Mouse (Mus musculus) left cerebral cortex, postnatal 14 days (tissue): ENCODE data around the gene Gm45140. TPM values are rescaled to one million over a fixed set of nuclear protein-coding genes. Genes with fewer than 3 reads are reported as not detected.
"Not testable (repeated sequence)": the region's sequence is repeated elsewhere in the genome, so short reads cannot be mapped to it uniquely, and the experiment has no call there.

Experiments
- DNase-seq, 2 experiments: peaks; one replicate each; pipeline ENCODE4 v3.0.0; 2021 to 2022; ENCODE audit warnings: low spot score in 2 of 2, mixed read lengths in 1 of 2
- intact Hi-C: fragments of 180-260 bp; cut with DNase I; formaldehyde crosslinking; loops from one replicate; pipeline ENCODE4 v1.15.1; 2025
- total RNA-seq, 2 experiments: library from RNA; stranded (reverse); gene quantifications; 2 replicates each; pipeline ENCODE4 v1.2.3; 2021

Gm45140 gene
- total RNA-seq, 2 experiments from 2014 or later: 3.2 to 3.5 TPM

- no peak for DNase-seq
- intact Hi-C loops: no loop called here
Measured at GRCm38 (mm10) chr6:87780546-87781301, 54.9 kb downstream of the Gm45140 start.

DNA sequence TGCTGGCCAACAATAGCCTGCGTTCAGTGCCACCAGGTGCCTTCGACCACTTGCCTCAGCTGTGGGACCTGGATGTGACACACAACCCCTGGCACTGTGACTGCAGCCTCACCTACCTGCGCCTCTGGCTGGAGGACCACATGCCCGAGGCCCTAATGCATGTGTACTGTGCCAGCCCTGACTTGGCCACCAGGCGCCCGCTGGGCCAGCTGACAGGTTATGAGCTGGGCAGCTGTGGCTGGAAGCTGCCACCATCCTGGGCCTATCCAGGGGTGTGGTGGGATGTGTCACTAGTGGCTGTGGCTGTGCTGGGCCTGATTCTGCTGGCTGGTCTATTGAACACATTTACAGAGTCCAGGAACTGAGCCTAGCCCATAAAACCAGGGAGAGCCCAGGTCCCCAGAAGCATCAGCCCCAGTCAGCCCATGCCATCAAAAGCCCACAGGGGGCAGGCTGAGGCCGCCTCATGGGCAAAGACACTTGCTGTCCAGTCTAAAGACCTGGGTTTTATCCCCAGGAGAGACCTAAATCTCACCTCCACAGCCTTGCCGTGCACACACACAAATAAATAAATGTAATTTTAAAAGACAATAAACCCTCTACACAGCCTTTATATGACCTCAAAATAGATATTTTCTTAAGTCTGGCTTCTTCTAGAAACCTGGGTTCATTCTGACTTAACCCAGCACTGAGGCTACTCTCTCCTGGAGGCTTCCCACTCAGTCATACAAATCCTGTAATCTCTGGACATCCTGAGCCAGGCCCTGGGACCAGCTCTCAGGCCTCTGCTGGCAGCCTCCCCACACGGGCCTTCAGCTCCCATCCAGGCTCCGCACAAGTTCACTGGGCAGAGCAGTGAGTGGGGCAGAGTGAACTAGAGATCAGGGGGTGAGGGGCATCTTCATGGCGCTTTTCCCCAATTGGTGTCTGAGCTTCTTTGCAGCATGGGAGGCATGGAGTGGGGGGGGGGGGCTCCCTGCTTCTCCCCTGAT, 56.1 kb downstream of the Gm45140 start:
- intact Hi-C loops: no loop called here
- no peak for DNase-seq

DNA sequence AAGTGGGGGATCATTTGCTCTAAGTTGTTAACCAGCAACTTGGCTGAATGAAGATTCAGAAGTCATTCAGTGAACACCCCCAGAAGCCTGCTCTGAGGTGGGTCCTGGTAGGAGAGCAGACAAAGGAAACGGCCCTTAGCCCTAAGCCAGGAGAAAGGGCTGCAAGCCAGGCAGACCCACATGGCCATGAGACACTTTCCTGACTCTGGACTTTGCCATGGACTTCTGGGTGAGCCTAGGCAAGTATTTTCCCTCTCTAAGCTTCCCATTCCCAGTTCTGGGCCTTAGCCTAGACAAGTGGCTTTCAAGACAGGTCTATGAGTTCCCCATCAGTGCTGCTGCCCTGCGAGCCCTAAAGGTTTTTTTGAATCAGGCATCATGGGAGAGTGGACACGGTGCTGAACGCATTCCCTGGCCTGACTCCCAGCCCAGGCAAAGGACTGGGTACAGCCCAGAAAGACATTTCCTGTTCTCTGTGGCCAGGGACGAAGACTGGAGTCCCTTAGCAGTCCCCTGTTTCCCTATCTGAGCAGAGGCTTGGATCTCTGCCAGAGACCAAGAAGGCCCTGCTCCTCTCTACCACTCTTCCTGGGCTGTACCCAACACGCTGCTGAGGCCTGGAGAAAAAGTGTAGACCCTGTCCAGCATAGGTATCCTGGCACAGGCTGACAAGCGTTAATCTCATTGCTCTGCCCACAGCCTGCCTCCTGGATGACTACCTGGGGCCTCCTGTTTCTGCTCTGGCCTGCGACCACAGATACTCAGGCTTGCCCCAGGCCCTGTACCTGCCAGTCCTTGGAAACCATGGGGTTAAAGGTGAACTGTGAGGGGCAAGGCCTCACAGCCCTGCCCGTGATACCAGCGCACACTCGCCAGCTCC, 57.1 kb downstream of the Gm45140 start:
- no peak for DNase-seq
- intact Hi-C loops: no loop called here

DNA sequence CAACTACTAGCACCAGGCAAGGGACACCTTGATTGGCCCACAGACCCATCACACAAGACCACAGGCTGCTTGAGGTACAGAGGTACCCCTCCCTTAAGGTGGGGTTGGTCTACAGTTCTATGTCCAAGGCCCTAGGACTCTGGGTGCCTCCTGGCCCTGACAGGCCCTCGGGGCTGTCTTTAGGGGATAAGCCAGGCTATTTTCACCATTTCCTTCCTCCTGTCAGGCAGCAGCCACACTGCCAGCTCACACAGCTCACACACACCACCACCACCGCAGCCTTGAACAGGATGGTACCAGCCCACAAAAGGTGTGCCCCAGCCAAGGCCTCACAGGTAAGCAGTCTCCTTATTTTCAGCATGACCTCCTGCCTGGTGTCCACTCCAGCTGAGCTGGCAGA, 57.8 kb downstream of the Gm45140 start, which contains the start of gene Gp9:
Gene Gp9 (plus strand): TSS at position 231 of the 400 bp plus-strand sequence.
- no peak for DNase-seq
- intact Hi-C loops: no loop called here

- no peak for DNase-seq
- intact Hi-C loops: no loop called here
Measured at GRCm38 (mm10) chr6:87776663-87777062, 58.9 kb downstream of the Gm45140 start.

DNA sequence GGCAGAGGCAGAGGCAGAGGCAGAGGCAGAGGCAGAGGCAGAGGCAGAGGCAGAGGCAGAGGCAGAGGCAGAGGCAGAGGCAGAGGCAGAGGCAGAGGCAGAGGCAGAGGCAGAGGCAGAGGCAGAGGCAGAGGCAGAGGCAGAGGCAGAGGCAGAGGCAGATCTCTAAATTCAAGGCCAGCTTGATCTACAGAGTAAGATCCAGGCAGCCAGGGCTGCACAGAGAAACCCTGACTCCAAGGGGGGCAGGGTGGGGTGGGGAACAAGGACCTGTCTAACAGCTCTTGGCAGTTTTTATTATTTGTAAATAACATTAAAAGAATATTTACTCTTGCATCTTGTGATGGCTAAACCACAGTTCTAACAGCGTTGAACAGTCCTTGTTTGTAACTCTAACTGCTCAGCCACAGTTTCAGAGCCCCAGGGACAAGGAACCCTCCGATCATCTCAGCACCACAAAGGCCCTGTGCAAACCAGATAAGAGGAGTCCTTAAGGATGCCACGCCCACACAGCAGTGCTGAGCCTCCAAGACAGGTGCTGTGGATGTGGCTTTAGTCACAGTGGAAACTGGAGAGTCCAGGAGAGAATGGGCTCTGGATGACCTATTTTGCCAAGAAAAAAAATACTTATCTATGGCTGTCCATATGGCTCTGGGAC, 59.9 kb downstream of the Gm45140 start:
- no peak for DNase-seq
- intact Hi-C loops: no loop called here

GRCm38 (mm10) chr6:87774909-87775308, 60.7 kb downstream of the Gm45140 start:
- no peak for DNase-seq
- intact Hi-C loops: no loop called here

DNA sequence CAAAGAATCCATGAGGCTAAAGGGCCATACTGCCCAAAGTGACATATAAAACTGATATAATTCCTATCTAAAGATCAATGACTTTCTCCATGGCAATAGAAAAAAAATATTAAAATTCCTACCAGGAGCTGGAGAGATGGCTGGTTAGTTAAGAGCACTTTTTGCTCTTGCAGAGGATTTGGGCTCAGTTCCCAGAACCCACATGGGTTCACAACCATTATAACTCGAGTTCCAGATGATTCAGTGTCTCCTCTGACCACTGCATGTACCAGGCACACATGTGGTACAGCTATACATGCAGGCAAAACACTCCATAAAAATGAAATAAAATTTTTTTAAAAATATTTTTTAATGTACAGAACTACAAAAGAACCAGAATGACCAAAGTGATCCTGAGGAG, 61.1 kb downstream of the Gm45140 start:
- no peak for DNase-seq
- intact Hi-C loops: no loop called here

GRCm38 (mm10) chr6:87770626-87771025, 65.0 kb downstream of the Gm45140 start:
- intact Hi-C loops: no loop called here
- DNase-seq: peak; percentile 39

GRCm38 (mm10) chr6:87764296-87764695, 71.3 kb downstream of the Gm45140 start:
- DNase-seq, intact Hi-C loops: not testable (repeated sequence)

DNA sequence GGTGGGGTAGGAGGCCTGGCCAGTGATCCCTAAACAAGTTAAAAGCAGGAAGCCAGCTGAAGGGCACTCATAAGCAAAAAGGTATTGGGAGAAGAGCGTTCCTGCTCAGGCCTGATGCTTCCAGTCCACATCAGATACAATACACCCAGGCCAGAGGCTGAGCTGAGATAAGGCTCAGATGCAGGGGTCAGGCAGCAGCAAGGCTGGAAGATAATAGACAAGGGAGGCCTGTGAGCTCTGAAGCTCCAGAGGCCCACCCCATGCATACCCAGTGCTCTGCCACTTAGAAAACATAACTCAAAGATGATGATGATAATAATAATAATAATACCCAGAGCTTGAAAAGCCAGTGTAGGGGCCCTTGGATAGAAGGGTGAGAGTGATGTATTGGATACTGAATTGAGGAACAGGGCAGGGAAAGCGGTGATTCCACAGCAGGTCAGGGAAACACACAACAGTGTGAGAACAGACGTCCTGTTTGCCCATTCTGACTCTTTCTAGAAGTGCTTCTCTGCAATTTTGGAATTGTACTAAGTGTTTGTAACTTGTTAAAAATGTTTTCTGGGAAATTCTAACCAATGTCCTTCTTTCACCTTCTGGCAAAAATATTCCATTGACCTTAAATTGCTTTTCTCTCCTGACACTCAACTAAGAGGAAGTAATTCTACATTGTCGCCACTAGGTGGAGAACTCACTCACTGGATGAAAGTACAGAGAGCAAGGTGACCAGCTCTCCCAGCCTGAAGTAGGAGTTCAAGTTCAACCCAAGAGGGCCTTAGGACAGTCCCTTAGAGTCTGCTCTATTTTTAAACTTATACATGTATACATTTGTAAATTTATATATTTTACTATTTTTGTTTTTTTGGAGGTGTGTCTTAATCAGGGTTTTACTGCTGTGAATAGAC, 72.0 kb downstream of the Gm45140 start:
- intact Hi-C loops: no loop called here
- DNase-seq: peak in 1 of 2 experiments; percentile 33

- no peak for DNase-seq
- intact Hi-C loops: no loop called here
Measured at GRCm38 (mm10) chr6:87762161-87762560, 73.4 kb downstream of the Gm45140 start.

DNA sequence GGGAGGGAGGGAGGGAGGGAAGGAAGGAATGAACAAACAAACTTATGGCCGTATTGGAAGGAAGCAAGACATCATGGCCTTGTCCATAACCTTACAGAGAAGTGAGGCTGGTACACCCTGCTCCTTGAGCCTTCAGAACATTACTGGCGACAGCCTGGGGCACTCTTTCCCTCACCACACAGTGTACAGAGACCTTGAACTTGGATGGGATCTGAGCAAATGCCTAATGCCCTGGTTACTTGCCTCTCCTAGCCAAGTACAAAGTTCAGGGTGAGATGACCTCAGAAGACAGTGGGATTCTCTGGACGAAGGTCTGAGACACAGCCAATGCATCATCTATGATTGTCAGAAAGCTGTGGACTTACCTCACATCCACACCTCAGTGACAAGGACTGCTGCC, 75.7 kb downstream of the Gm45140 start:
- intact Hi-C loops: no loop called here
- no peak for DNase-seq

DNA sequence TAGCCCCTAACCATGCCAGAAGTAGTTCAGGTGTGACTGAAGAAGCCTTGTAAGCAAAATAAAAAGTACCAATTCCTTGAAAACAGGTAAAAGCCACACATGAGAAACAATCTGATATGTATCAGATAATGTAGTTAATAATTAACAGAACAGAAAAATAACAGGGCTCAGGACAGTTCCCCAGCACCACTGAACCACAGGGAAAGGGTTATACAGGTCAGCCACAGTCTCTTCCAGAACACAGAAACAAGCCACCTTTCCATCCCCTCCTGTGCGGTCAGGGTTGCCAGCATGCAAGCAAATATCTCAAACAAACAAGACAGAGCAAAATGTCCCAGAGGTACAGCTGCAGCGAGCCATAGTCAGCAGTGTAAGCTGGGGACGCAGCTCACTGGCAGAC, 76.2 kb downstream of the Gm45140 start:
- no peak for DNase-seq
- intact Hi-C loops: no loop called here

DNA sequence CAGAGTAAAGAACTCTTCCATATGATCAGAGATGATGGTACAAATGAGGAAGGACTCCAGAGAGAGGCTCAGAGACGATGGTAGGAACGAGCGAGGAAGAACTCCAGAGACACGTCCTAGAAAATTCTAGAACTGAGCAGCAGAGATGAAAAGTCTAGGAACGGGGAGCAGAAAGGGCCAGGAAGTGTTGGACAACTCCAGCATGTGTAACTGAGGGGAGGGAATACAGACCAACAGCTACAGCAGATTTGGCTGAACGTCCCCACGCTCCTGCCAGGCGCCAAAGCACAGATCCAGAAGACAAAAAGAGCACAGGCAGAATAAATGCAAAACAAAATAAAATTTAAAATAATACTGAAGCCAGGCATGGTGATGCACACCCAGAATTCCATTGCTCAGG, 78.7 kb downstream of the Gm45140 start:
- intact Hi-C loops: no loop called here
- DNase-seq: no peak

- DNase-seq: no peak
Measured at GRCm38 (mm10) chr6:87755196-87755595, 80.4 kb downstream of the Gm45140 start.

GRCm38 (mm10) chr6:87751574-87751973, 84.0 kb downstream of the Gm45140 start:
- intact Hi-C loops: no loop called here
- DNase-seq: no peak

More at GRCm38 (mm10) chr6:87755196-87755595, 80.4 kb downstream of the Gm45140 start:
- intact Hi-C loops: no loop called here
